Mouse (Mus musculus) midbrain, embryonic 14.5 days (tissue): ENCODE results near the gene Prm3. TPM values are rescaled to one million over a fixed set of nuclear protein-coding genes. Genes with fewer than 3 reads are reported as not detected.

ENCODE experiments used
- ATAC-seq: fragments of 200-750 bp; cut with Nextera tagmentation; 2 replicates; pipeline ENCODE4 v1.8.0; 2017; ENCODE audit warnings: moderate number of reproducible peaks, moderate library complexity; ENCODE audit not compliant: low FRiP score, low TSS enrichment
- DNase-seq: peaks from one replicate; pipeline ENCODE4 v3.0.0-alpha.2; 2015
- H3K27ac ChIP-seq: fragments of 300-500 bp; sonication (generic); replicated peaks from 2 replicates; pipeline ENCODE4 v1.5.1; 2014; ENCODE audit warnings: mild to moderate bottlenecking, low read depth, low read length, moderate library complexity
- H3K27me3 ChIP-seq: fragments of 300-500 bp; sonication (generic); 2 replicates; pipeline ENCODE4 v1.6.1; 2014; ENCODE audit warnings: low read length, control low read depth, mixed read lengths; ENCODE audit not compliant: control insufficient read depth, insufficient read depth
- H3K36me3 ChIP-seq: fragments of 300-500 bp; sonication (generic); 2 replicates; pipeline ENCODE4 v1.6.1; 2014; ENCODE audit warnings: low read length, control low read depth; ENCODE audit not compliant: control insufficient read depth, insufficient read depth
- H3K4me1 ChIP-seq: fragments of 300-500 bp; sonication (generic); 2 replicates; pipeline ENCODE4 v1.6.1; 2014; ENCODE audit warnings: mild to moderate bottlenecking, antibody characterized with exemption, low read length, control low read depth; ENCODE audit not compliant: control insufficient read depth, insufficient read depth
- H3K4me2 ChIP-seq: fragments of 300-500 bp; sonication (generic); 2 replicates; pipeline ENCODE4 v1.6.1; 2014; ENCODE audit warnings: mild to moderate bottlenecking, low read length, moderate library complexity
- H3K4me3 ChIP-seq: fragments of 300-500 bp; sonication (generic); replicated peaks from 2 replicates; pipeline ENCODE4 v1.5.1; 2014; ENCODE audit warnings: low read depth, low read length
- H3K9ac ChIP-seq: fragments of 300-500 bp; sonication (generic); replicated peaks from 2 replicates; pipeline ENCODE4 v1.6.1; 2014; ENCODE audit warnings: mild to moderate bottlenecking, low read length, moderate library complexity
- H3K9me3 ChIP-seq: fragments of 300-500 bp; sonication (generic); 2 replicates; pipeline ENCODE4 v1.6.1; 2016; ENCODE audit warnings: low read length, control low read depth, mixed read lengths; ENCODE audit not compliant: control insufficient read depth
- WGBS: fragments of 180-500 bp; shearing (Covaris S2); extraction: QIAGEN DNeasy Blood & Tissue Kit; methylation state at CpG from one replicate; pipeline ENCODE4 v1.1.7; 2014; 5-methylcytosine and 5-hydroxymethylcytosine counted together
- polyA plus RNA-seq: library from polyadenylated mRNA; unstranded; fragments of >200 nt; fragmentation: Nextera tagmentation; extraction: Ambion mirVana; gene quantifications from 2 replicates; pipeline ENCODE4 v1.2.1, GENCODE M21; 2014

Gene Prm3
- polyA plus RNA-seq, 1 experiment from 2014 or later: not detected

DNA sequence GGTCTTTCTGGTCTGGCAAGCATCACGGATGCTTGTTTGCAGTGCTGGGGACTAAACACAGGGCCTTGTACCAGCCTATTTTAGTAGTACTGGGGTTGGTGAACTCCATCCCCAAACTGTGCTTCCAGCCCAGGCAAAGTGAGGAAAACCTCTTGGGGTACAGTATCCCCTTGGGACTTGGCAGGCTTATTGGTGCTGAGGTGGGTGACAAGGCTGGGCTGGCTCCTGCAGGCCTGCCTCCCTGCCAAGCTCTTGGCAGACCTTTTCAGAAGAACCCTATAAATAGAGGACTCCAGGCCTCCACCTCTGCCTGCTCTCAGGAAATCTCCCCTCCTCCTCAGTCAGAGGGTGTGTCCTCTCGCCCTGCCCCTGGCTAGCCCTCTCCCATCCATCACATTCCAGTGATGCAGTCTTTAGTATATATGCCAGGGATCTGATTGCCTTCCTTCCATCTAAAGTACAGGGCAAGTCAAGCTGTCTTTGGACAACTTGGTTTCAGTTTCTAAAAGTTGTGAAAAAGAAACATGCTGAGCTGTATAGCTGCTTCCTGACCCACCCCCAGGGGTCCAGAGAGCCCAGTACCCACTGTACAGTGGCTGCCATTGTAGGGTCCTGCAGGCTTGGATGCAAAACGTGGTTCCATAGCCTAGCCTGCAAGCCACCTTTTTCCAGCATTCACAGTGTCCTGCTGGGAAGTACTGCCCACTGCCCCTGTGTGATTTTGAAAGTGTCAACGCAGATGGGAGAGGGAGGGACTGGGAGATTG, 3.7 kb downstream of the Prm3 start:
- Histone ChIP-seq H3K4me2 (0 out of 2 replicates have a peak overlapping the region, but pooled peaks have one; percentile 99), H3K4me1 (peaks cover 8% of the 10 kb centered on the region; the same call in 1 of the 2 replicates), H3K9me3 (no peaks in the 10 kb centered on the region), H3K4me3 (no peak overlapping the region), H3K27me3 (peaks cover 21% of the 10 kb centered on the region), H3K9ac (no peak overlapping the region), H3K27ac (no peak overlapping the region), H3K36me3 (no peaks in the 10 kb centered on the region)
- WGBS: 71% methylated on average over 4 of the region's 4 CpGs
- ATAC-seq: no peak
- no peak for DNase-seq

DNA sequence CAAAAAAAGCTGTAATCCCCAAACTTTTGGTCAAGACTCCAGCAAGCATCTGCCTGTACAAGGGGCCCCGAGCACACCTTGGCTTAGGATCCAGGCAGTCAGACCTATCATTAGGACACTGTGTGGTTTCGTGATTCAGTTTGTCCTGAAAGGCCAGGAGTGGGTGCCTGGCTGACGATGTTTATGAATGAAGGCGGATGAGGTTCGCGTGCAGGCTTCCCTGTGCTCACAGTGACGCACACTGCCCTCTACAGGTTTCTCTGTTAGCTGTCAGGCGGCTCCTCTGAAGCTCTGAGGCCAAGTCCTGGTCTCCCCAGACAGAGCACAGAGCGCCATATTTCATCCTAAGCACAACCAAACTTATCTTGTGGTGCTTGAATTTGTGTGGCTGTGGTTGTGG, 4.4 kb downstream of the Prm3 start:
- WGBS: 3% methylated on average over 9 of the region's 9 CpGs
- peak overlapping the region; percentile 99 for H3K4me2 ChIP-seq
- H3K27ac ChIP-seq: peak overlapping the region; percentile 80
- peaks cover 21% of the 10 kb centered on the region for H3K27me3 ChIP-seq
- peak overlapping the region; percentile 72 for H3K9ac ChIP-seq
- no peaks in the 10 kb centered on the region for H3K9me3 ChIP-seq
- peak; percentile 96 for DNase-seq
- H3K36me3 ChIP-seq: no peaks in the 10 kb centered on the region
- peak; percentile 46 for ATAC-seq
- peak overlapping the region; percentile 59 for H3K4me3 ChIP-seq
- peaks cover 8% of the 10 kb centered on the region; the same call in 1 of the 2 replicates for H3K4me1 ChIP-seq

- Histone ChIP-seq H3K9ac (peak within 1 kb of the TSS; percentile 72), H3K4me3 (peak within 1 kb of the TSS; percentile 59), H3K27ac (peak within 1 kb of the TSS; percentile 80), H3K36me3 (no peaks in the 10 kb centered on the region), H3K4me1 (peaks cover 8% of the 10 kb centered on the region; the same call in 1 of the 2 replicates), H3K4me2 (peak within 1 kb of the TSS; percentile 99), H3K9me3 (no peaks in the 10 kb centered on the region), H3K27me3 (peaks cover 21% of the 10 kb centered on the region)
- ATAC-seq (peak; percentile 88), DNase-seq (peak; percentile 90)
- WGBS: under 1% methylated on average over 59 of the region's 59 CpGs
Observed at GRCm38 (mm10) chr16:10785371-10786231, 5.1 kb downstream of the Prm3 start, which contains the start of gene Socs1. Gene Socs1 (minus strand): TSS chr16:10785536.

DNA sequence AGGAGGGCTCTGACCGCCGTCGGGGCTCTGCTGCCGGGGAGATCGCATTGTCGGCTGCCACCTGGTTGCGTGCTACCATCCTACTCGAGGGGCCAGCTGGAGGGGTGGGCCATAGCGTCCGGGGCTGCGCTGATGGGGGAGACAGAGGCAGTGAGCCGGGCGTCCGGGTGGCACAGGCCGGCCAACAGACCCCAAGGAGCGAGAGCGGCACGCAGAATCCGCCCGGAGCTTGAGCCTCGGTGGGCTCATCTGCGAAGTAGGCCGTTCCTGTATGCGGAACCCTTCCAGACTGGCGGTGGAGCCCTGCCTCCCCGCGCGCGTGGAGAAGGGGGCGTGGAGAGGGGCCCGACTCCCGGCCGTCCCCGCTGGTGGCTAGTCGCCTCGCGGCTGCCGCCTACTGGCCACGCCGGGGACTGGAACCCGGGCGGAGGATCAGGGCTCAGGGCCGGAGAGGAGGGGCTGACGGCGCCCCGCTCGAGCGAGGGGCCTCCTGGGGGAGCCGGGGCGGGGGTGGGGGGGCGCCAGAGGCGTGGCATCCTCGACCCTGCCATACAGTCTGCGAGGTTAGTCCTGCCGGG, 5.8 kb downstream of the Prm3 start:
- Histone ChIP-seq H3K4me1 (peaks cover 8% of the 10 kb centered on the region; the same call in 1 of the 2 replicates), H3K27ac (peak overlapping the region; percentile 80), H3K9ac (peak overlapping the region; percentile 72), H3K4me2 (peak overlapping the region; percentile 99), H3K4me3 (peak overlapping the region; percentile 59), H3K36me3 (no peaks in the 10 kb centered on the region), H3K9me3 (no peaks in the 10 kb centered on the region), H3K27me3 (peaks cover 21% of the 10 kb centered on the region)
- peak; percentile 82 for ATAC-seq
- under 1% methylated on average over 48 of the region's 55 CpGs for WGBS
- DNase-seq: peak; percentile 93

DNA sequence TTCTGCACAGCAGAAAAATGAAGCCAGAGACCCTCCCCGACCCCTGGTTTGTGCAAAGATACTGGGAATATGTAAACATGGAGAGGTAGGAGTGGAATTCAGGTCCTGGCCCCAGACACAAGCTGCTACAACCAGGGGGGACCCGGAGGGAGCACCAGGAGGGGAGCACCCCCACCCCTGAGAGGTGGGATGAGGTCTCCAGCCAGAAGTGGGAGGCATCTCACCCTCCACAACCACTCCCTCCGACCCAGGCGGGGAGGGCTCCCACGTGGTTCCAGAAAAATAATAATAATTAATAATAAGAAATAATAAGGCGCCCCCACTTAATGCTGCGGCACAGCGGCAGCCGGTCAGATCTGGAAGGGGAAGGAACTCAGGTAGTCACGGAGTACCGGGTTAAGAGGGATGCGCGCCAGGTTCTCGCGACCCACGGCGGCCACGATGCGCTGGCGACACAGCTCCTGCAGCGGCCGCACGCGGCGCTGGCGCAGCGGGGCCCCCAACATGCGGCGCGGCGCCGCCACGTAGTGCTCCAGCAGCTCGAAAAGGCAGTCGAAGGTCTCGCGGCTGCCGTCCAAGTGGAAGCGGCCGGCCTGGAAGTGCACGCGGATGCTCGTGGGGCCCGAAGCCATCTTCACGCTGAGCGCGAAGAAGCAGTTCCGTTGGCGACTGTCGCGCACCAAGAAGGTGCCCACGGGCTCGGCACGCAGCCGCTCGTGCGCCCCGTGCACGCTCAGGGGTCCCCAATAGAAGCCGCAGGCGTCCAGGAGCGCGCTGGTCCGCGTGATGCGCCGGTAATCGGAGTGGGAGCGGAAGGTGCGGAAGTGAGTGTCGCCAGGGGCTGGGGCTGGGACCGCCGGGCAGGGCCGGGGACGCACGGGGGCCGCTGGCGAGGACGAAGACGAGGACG, 6.6 kb downstream of the Prm3 start:
- Histone ChIP-seq H3K4me2 (peak overlapping the region; percentile 99), H3K27ac (peak overlapping the region; percentile 80), H3K9ac (peak overlapping the region; percentile 72), H3K27me3 (peaks cover 21% of the 10 kb centered on the region), H3K4me1 (peaks cover 8% of the 10 kb centered on the region; the same call in 1 of the 2 replicates), H3K9me3 (no peaks in the 10 kb centered on the region), H3K36me3 (no peaks in the 10 kb centered on the region), H3K4me3 (peak overlapping the region; percentile 59)
- no peak; the same call in 1 of the 2 replicates for ATAC-seq
- WGBS: 3% methylated on average over 81 of the region's 81 CpGs
- peak; percentile 79 for DNase-seq

- H3K4me2 ChIP-seq: peak overlapping the region; percentile 99
- H3K4me3 ChIP-seq: no peak overlapping the region; the same call in 1 of the 2 replicates
- no peak overlapping the region for H3K27ac ChIP-seq
- peaks cover 8% of the 10 kb centered on the region; the same call in 1 of the 2 replicates for H3K4me1 ChIP-seq
- whole genome bisulfite sequencing: 72% methylated on average over 8 of the region's 8 CpGs
- ATAC-seq (no peak), DNase-seq (no peak)
- H3K36me3 ChIP-seq: no peaks in the 10 kb centered on the region
- no peak overlapping the region for H3K9ac ChIP-seq
- H3K27me3 ChIP-seq: peaks cover 21% of the 10 kb centered on the region
- no peaks in the 10 kb centered on the region for H3K9me3 ChIP-seq
Observed at GRCm38 (mm10) chr16:10783451-10783850, 7.3 kb downstream of the Prm3 start.

DNA sequence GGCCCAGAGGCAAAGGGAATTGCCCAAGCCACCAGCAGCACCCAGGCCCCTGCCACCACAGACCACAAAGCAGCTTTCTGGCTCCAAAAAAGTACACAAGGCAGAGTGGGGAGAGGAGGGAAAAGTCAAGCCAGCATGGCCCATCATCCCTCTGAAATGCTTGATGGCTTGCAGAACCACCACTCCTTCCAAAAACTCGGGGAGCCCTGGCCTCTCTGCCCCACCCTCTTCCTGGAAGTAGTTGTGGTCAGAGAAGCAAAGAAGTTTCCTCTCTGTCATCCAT, 7.6 kb downstream of the Prm3 start:
- ATAC-seq (no peak), DNase-seq (no peak)
- H3K4me2 ChIP-seq: no peak overlapping the region; the same call in 1 of the 2 replicates
- 67% methylated on average over 1 of the region's 1 CpGs for WGBS
- peaks cover 21% of the 10 kb centered on the region for H3K27me3 ChIP-seq
- peaks cover 8% of the 10 kb centered on the region; the same call in 1 of the 2 replicates for H3K4me1 ChIP-seq
- no peak overlapping the region for H3K9ac ChIP-seq
- H3K9me3 ChIP-seq: no peaks in the 10 kb centered on the region
- H3K27ac ChIP-seq: no peak overlapping the region
- H3K4me3 ChIP-seq: no peak overlapping the region
- no peaks in the 10 kb centered on the region for H3K36me3 ChIP-seq
